Comparison of ENCODE assay signal across 8 mouse cellular contexts in the genomic region with DNA sequence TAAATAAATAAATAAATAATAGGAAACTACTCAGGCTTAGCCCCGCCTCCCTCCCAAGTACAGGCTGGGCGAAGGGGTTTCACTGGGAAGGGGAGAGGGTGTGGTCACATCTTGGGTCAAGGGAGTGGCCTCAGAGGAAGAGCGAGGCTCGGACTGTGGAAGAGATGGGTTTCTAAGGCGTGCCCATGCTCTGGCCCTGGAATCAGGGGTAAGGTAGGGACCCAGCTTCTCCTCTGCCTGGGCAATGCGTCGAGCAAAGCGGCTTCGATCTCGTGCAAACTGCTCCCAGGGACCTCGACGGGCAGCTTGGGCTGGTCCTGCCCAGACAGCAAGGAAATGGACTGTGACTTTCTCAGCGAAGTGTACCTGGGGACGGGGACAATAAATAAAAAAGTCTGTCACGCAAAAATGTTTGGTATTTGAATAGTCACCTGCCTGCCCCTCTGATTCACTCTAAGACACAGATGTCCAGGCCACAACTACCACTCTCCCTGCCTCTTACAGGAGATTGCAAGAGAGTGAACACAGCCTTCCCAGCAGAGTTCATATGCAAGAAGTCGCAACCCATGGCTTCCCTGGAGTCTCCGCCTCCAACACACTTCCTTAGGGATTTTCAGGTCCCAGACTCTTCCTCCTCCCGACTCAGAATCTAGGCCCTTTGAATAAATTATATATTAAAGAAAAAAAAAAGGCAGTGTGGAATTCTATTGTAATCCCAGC. TPM values are rescaled to one million over a fixed set of nuclear protein-coding genes. Genes with fewer than 3 reads are reported as not detected.
DNase-seq lines count a peak whose midpoint lies in the region; ATAC-seq lines count a peak whose summit lies in the region.

No protein-coding gene starts in this region.

- H3K27ac ChIP-seq in hindbrain, embryonic 10.5 days, result peak overlapping the region; percentile 40; the same call in 1 of the 2 replicates
- H3K27ac ChIP-seq in hindbrain, embryonic 16.5 days (ENCODE audit: low read depth, low read length), result no peak overlapping the region
- H3K27ac ChIP-seq in liver, embryonic 13.5 days, result peak overlapping the region; percentile 99

- 75% methylated on average over 18 of the region's 18 CpGs for WGBS in hindbrain, embryonic 10.5 days
- WGBS in hindbrain, embryonic 16.5 days, result 82% methylated on average over 18 of the region's 18 CpGs
- 49% methylated on average over 18 of the region's 18 CpGs for WGBS in liver, embryonic 13.5 days (ENCODE audit: insufficient replicate concordance)

- H3K9me3 ChIP-seq in hindbrain, embryonic 10.5 days, result no peaks in the 10 kb centered on the region
- no peaks in the 10 kb centered on the region for H3K9me3 ChIP-seq in hindbrain, embryonic 16.5 days (ENCODE audit: control insufficient read depth, low read length)
- peaks cover 4% of the 10 kb centered on the region for H3K9me3 ChIP-seq in erythroblast, embryonic 14.5 days (ENCODE audit: control insufficient read depth, low read length)
- no peaks in the 10 kb centered on the region for H3K9me3 ChIP-seq in liver, embryonic 13.5 days (replicated peaks)

- H3K4me2 ChIP-seq in hindbrain, embryonic 16.5 days (ENCODE audit: low read length), result no peak overlapping the region; the same call in 1 of the 2 replicates
- peak overlapping the region; percentile 80 for H3K4me2 ChIP-seq in liver, embryonic 13.5 days

- peaks cover 19% of the 10 kb centered on the region for H3K36me3 ChIP-seq in hindbrain, embryonic 10.5 days
- peaks cover 2% of the 10 kb centered on the region; the same call in 1 of the 2 replicates for H3K36me3 ChIP-seq in hindbrain, embryonic 16.5 days (ENCODE audit: control insufficient read depth, insufficient read depth, low read length)
- peaks cover 72% of the 10 kb centered on the region for H3K36me3 ChIP-seq in erythroblast, embryonic 14.5 days (ENCODE audit: control insufficient read depth)
- H3K36me3 ChIP-seq in liver, embryonic 13.5 days, result peaks cover 40% of the 10 kb centered on the region

- H3K27me3 ChIP-seq in hindbrain, embryonic 10.5 days (ENCODE audit: insufficient read depth, poor library complexity, severe bottlenecking), result no peaks in the 10 kb centered on the region
- no peaks in the 10 kb centered on the region for H3K27me3 ChIP-seq in hindbrain, embryonic 16.5 days (replicated peaks; ENCODE audit: control insufficient read depth, insufficient read depth, low read length)
- H3K27me3 ChIP-seq in erythroblast, embryonic 14.5 days (ENCODE audit: control insufficient read depth), result 0 out of 2 replicates have a peak, but pooled peaks cover 2% of the 10 kb centered on the region
- no peaks in the 10 kb centered on the region for H3K27me3 ChIP-seq in liver, embryonic 13.5 days

- H3K4me1 ChIP-seq in hindbrain, embryonic 10.5 days (replicated peaks), result peaks cover 48% of the 10 kb centered on the region
- H3K4me1 ChIP-seq in hindbrain, embryonic 16.5 days (ENCODE audit: control insufficient read depth, insufficient read depth, low read depth, low read length), result peaks cover 25% of the 10 kb centered on the region
- peaks cover 53% of the 10 kb centered on the region for H3K4me1 ChIP-seq in erythroblast, embryonic 14.5 days (ENCODE audit: control insufficient read depth)
- H3K4me1 ChIP-seq in liver, embryonic 13.5 days (replicated peaks), result peaks cover 73% of the 10 kb centered on the region

- no peak for DNase-seq in hindbrain, embryonic 10.5 days (ENCODE audit: low spot score)
- DNase-seq in MN1 (ENCODE audit: low spot score), result peak; percentile 62
- peak; percentile 66 for DNase-seq in liver, embryonic 13.5 days
- no peak for DNase-seq in gastrocnemius, postnatal 14 days
- no peak for DNase-seq in urinary bladder, adult 2 months (ENCODE audit: low spot score)
- DNase-seq in cerebellum, postnatal 25 days, result no peak

- intact Hi-C loops in gastrocnemius, postnatal 14 days (cut with DNase I; ENCODE audit: low total_unique reads), result no loop called here

- H3K9ac ChIP-seq in hindbrain, embryonic 16.5 days (ENCODE audit: low read depth, low read length), result no peak overlapping the region
- H3K9ac ChIP-seq in liver, embryonic 13.5 days, result peak overlapping the region; percentile 100

- H3K4me3 ChIP-seq in hindbrain, embryonic 10.5 days, result peak overlapping the region; percentile 62
- H3K4me3 ChIP-seq in hindbrain, embryonic 16.5 days (ENCODE audit: low read length), result no peak overlapping the region
- H3K4me3 ChIP-seq in erythroblast, embryonic 14.5 days (replicated peaks), result peak overlapping the region; percentile 87
- H3K4me3 ChIP-seq in liver, embryonic 13.5 days (replicated peaks), result peak overlapping the region; percentile 99

- ATAC-seq in hindbrain, embryonic 16.5 days, result no peak
- ATAC-seq in liver, embryonic 13.5 days (ENCODE audit: low read depth), result peak; percentile 16

RNA-seq across cellular contexts. Expression of a gene that starts 3.0 kb away (rescaled TPM):
- polyA plus RNA-seq in hindbrain, embryonic 10.5 days (2016; fragmentation: Nextera tagmentation; extraction: Ambion mirVana), result 18.6 and 20.2 TPM in 2 replicates
- 17.5 and 18.2 TPM in 2 replicates for polyA plus RNA-seq in hindbrain, embryonic 16.5 days (2015; fragmentation: Nextera tagmentation; extraction: Ambion mirVana)
- 543 and 840 TPM in 2 replicates for polyA plus RNA-seq in erythroblast, embryonic 14.5 days (2012)
- 180 and 197 TPM in 2 replicates for polyA plus RNA-seq in liver, embryonic 13.5 days (2015; fragmentation: Nextera tagmentation; extraction: Ambion mirVana)
- 10 to 100 TPM; 13.1 to 18.4 TPM for total RNA-seq in gastrocnemius, postnatal 14 days (2021)
- polyA plus RNA-seq in urinary bladder, adult 2 months (2012; rRNA removed), result 27.8 and 30.5 TPM in 2 replicates

RNA-seq across cellular contexts. Expression of a gene that starts 3.0 kb away (rescaled TPM):
- 4.1 and 4.5 TPM in 2 replicates for polyA plus RNA-seq in hindbrain, embryonic 10.5 days (2016; fragmentation: Nextera tagmentation; extraction: Ambion mirVana)
- polyA plus RNA-seq in hindbrain, embryonic 16.5 days (2015; fragmentation: Nextera tagmentation; extraction: Ambion mirVana), result 2.2 and 3.1 TPM in 2 replicates
- polyA plus RNA-seq in erythroblast, embryonic 14.5 days (2012), result 0.42 and 1.0 TPM in 2 replicates
- polyA plus RNA-seq in liver, embryonic 13.5 days (2015; fragmentation: Nextera tagmentation; extraction: Ambion mirVana), result 0.43 and 0.52 TPM in 2 replicates
- 10 to 100 TPM in 1 of 2 experiments, 1 to 10 TPM in 1; 6.8 to 14.8 TPM for total RNA-seq in gastrocnemius, postnatal 14 days (2021)
- 11.7 and 14.3 TPM in 2 replicates for polyA plus RNA-seq in urinary bladder, adult 2 months (2012; rRNA removed)

RNA-seq across cellular contexts. Expression of a gene that starts 12.9 kb away (rescaled TPM):
- 110 and 115 TPM in 2 replicates for polyA plus RNA-seq in hindbrain, embryonic 10.5 days (2016; fragmentation: Nextera tagmentation; extraction: Ambion mirVana)
- 141 and 151 TPM in 2 replicates for polyA plus RNA-seq in hindbrain, embryonic 16.5 days (2015; fragmentation: Nextera tagmentation; extraction: Ambion mirVana)
- 54.7 and 66.6 TPM in 2 replicates for polyA plus RNA-seq in erythroblast, embryonic 14.5 days (2012)
- 110 and 127 TPM in 2 replicates for polyA plus RNA-seq in liver, embryonic 13.5 days (2015; fragmentation: Nextera tagmentation; extraction: Ambion mirVana)
- total RNA-seq in gastrocnemius, postnatal 14 days (2021), result 100 to 1,000 TPM; 100 TPM
- polyA plus RNA-seq in urinary bladder, adult 2 months (2012; rRNA removed), result 225 and 264 TPM in 2 replicates

RNA-seq across cellular contexts. Expression of a gene that starts 31.6 kb away (rescaled TPM):
- 1.1 and 1.5 TPM in 2 replicates for polyA plus RNA-seq in hindbrain, embryonic 10.5 days (2016; fragmentation: Nextera tagmentation; extraction: Ambion mirVana)
- polyA plus RNA-seq in hindbrain, embryonic 16.5 days (2015; fragmentation: Nextera tagmentation; extraction: Ambion mirVana), result 0.43 and 0.80 TPM in 2 replicates
- polyA plus RNA-seq in erythroblast, embryonic 14.5 days (2012), result 0.31 and 0.50 TPM in 2 replicates
- polyA plus RNA-seq in liver, embryonic 13.5 days (2015; fragmentation: Nextera tagmentation; extraction: Ambion mirVana), result 1.3 and 1.9 TPM in 2 replicates
- 1 to 10 TPM; 1.7 to 2.3 TPM for total RNA-seq in gastrocnemius, postnatal 14 days (2021)
- polyA plus RNA-seq in urinary bladder, adult 2 months (2012; rRNA removed), result 23.3 and 24.5 TPM in 2 replicates

RNA-seq across cellular contexts. Expression of a gene that starts 34.5 kb away (rescaled TPM):
- polyA plus RNA-seq in hindbrain, embryonic 10.5 days (2016; fragmentation: Nextera tagmentation; extraction: Ambion mirVana), result 4.8 and 6.7 TPM in 2 replicates
- polyA plus RNA-seq in hindbrain, embryonic 16.5 days (2015; fragmentation: Nextera tagmentation; extraction: Ambion mirVana), result 4.0 and 4.3 TPM in 2 replicates
- polyA plus RNA-seq in erythroblast, embryonic 14.5 days (2012), result 0.01 and 0.02 TPM in 2 replicates
- polyA plus RNA-seq in liver, embryonic 13.5 days (2015; fragmentation: Nextera tagmentation; extraction: Ambion mirVana), result 2.0 and 2.2 TPM in 2 replicates
- 10 to 100 TPM in 1 of 2 experiments, 1 to 10 TPM in 1; 9.4 to 10.5 TPM for total RNA-seq in gastrocnemius, postnatal 14 days (2021)
- 5.7 and 7.7 TPM in 2 replicates for polyA plus RNA-seq in urinary bladder, adult 2 months (2012; rRNA removed)

Comparison
In these comparisons a context has a peak if more than half of its experiments do, and no peak if none do; other contexts are left out.
1. DNase-seq: peak in MN1 (single experiment) and liver, embryonic 13.5 days (single experiment); none in hindbrain, embryonic 10.5 days (single experiment), gastrocnemius, postnatal 14 days (single experiment), urinary bladder, adult 2 months (single experiment) and cerebellum, postnatal 25 days (0 of 2).